Mouse (Mus musculus): ENCODE data around the gene Pfkfb2.
"Not testable (repeated sequence)": the region's sequence is repeated elsewhere in the genome, so short reads cannot be mapped to it uniquely, and the experiment has no call there.

Gene Pfkfb2

DNA sequence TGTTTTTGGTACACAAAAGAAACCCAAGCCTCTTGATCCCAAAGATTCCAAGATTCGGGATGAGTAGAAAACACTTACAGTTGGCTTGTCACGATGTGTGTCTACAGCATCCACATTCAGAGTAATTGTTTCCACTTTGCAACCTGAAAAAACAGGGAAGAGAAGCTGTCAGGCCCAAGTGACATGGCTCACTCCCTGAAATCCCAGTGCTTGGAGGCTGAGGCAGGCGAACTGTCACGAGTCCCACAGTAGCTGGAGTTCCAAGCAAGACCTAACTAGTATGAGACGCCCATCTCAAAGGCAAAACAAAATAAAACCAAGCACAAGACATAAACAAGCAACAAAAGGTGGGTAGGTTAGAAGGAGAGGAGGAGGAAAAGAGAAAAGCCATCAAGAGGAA is 30.5 kb downstream of the Pfkfb2 start:
- no peak for DNase-seq (ENCODE audit: low read depth)

DNA sequence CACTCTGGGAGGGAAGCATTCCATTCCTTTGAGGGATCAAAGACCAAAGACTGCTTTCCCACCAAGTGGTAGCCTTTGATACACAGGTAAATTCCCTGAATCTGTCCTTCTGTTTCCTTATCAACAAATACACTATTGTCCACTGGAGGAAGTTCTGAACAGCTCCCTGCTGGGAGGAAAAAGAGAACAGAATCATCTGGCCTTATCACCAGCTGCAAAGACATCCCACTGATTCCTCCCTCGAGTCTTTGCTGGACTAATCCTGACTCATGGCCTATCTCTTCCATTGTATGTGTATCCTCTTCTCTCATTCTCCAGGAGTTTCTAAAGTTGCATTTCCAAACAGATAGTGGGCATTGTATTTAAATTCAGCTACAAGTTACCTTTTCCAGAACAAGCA is 45.1 kb downstream of the Pfkfb2 start:
- no peak for DNase-seq (ENCODE audit: low read depth)

DNA sequence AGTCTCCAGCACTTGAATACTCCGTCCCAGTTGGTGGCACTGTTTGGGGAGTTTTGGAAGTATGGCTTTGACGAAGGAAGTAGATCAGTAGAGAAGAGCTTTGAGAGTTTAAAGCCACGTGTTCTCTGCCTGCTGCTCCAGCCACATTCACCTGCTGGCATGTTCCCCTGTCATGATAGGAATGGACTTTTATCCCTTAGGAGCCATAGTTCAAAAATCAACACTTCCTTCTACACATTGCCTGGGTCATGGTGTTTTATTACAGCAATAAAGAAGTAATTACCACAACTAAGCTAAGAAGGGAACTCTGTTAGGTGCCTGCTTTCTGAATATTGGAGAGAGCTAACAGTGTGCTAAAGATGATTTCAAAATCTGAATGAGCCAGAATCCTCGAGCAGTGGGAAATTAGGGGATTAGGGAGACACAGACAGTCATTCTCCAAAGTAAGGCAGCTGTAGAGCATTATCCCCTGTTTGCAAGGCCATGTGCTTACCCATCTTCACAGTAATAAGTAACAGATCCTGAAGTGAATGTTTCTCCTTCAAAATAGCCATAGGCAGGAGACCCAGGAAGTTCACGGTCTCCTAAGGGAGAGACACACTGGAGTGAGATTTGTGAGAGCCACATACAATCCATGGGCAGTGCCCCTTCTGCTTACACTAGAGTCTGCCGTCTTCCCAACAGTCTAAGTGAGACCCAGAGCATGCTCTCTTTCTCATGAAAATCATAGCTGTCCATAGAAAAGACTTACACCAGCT is 47.2 kb downstream of the Pfkfb2 start:
- DNase-seq (ENCODE audit: low read depth), result no peak

DNA sequence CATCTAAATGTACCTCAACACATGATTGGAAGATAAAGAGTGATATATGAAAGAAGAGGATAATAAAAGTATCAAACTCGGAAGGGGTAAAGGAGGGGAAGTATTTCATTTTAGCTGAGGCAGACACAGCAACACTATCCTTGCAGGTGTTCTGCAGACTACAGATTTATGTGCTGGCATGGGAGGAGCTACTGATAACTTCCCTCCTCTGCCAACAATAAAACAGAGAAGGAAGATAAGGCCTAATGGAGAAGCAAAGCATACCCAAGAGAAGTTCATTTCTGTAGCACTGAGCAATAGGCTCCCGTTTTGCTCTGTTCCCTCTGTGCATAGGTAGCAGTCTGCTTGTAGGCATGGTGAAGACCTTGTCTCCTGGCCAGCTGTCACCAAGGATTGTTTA is 48.0 kb downstream of the Pfkfb2 start:
- DNase-seq (ENCODE audit: low read depth), result no peak

DNA sequence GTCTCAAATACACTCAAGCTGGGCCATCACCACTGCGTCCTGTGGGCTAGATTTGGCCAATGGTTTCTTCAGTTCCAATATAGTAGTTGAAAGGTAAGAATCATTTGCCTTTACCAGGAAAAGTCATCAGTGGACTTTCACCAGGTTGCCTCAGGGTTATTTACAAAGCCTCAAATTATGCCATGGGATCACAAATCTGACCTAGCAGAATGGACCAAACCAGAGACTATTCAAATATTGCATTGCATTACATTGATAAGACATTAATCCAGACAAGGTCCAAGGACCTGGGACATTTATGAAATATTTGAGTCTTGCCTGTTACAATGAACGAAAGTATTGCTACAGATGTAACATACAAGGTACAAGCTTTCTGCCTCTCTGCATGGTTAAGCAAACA is 50.5 kb downstream of the Pfkfb2 start:
- no peak for DNase-seq (ENCODE audit: low read depth)

DNA sequence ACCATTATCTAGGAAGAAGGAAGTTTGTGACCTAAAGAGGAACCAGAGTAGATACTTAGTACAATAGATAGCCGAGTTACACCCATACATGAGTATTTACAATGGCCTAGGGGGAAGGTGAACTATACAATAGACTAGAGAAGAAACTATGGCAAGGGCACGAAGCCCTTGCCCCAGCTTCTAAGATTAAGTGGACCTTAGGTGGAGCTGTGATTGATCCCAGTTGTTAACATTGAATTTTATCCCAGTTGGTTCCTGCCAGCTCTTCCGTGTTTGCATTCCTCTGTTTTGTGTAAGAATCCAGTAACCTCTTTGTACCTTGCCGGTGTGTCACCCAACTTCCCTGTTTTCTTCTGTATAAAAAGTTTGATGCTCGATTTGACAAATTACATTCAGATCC is 65.5 kb downstream of the Pfkfb2 start:
- not testable (repeated sequence) for DNase-seq (ENCODE audit: low read depth)

- DNase-seq (ENCODE audit: low read depth), result no peak
Measured at GRCm38 (mm10) chr1:130661454-130661853, 67.6 kb downstream of the Pfkfb2 start, which contains the start of gene C4bp. Gene C4bp (minus strand): TSS chr1:130661632.

GRCm38 (mm10) chr1:130659641-130660040 is 69.4 kb downstream of the Pfkfb2 start:
- DNase-seq (ENCODE audit: low read depth), result not testable (repeated sequence)

GRCm38 (mm10) chr1:130644103-130644502 is 85.0 kb downstream of the Pfkfb2 start:
- no peak for DNase-seq (ENCODE audit: low read depth)

DNA sequence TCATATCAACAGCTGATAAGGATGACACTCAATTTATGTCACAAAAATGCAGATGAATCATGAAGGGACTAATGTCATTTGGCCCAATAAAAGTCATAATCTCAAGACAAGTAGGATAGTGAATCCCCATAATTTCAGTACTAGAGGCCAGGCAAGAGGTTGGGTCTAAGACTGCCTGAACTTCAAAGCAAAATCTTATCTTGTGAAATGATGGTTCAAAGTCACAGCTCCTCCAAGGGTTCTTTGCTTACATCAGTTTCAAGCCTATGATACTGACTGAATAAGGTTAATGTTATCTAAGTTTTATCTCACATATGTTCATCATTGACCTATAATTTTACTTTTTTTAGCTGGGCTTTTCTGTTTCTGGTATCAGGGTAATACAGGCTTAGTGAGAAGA is 88.1 kb downstream of the Pfkfb2 start:
- no peak for DNase-seq (ENCODE audit: low read depth)
